ENCODE assay signal across 11 mouse cellular contexts in the genomic region with DNA sequence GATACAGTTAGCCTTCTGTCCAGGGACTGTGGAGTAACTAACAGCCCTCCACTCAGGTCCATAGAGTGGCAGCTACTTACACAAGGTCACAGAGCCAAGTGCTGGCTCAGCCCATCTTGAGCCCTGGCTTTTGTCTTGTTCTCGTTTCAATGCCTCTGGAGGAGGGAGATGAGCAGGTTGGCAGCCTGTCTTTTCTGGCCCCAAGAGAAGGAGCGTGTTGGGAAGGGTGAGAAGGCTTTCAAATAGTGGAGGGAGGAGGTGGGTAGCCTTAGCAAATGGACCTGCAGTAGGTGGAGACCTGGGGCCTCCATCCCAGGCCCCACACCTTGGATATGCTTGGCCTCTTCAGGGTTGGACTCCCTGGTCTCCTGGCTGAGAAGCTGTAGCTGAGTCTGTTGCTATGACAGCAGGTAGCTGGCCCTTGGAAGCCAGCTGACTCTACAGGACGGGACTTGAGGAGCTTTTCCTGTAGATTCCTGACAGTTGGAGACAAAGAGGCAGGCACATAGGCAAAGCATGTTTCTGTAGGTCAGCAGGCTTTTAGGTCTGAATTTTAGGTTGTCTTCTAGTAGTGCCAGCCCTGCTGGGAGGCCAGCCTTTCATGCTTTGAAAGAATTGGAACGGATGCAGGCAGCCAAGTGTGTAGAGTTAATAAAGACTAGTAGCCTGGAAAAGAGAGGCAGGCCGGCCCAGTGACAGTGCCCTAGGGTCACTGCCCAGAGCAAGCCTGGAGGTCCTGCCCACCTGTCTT. TPM values are rescaled to one million over a fixed set of nuclear protein-coding genes. Genes with fewer than 3 reads are reported as not detected.
A peak's percentile ranks its signal among the peaks of the same experiment; 100 is the strongest.
DNase-seq lines count a peak whose midpoint lies in the region; ATAC-seq and TF ChIP-seq lines count a peak whose summit lies in the region.
"Had no signal": no experiment of that assay in that cellular context is flagged by ENCODE, and none has a peak within 500 bp of the region (broad histone marks: within the 10 kb centered on the region; RNA-seq: fewer than 3 reads in every experiment).

No protein-coding gene starts in this region.

- H3K36me3 ChIP-seq in kidney, adult 2 months (ENCODE audit: control insufficient read depth, insufficient read depth, low read length) = no peaks in the 10 kb centered on the region
- H3K36me3 ChIP-seq in midbrain, embryonic 15.5 days (replicated peaks) = peaks cover 40% of the 10 kb centered on the region
- H3K36me3 ChIP-seq in midbrain, postnatal 0 days (ENCODE audit: insufficient read depth, low read length) = peaks cover 63% of the 10 kb centered on the region
- H3K36me3 ChIP-seq: G1E had no signal

- TF ChIP-seq POLR2A in kidney, adult 2 months (IDR thresholded peaks at IDR 0.05; ENCODE audit: low read depth, low read length) = no peak

- no peak overlapping the region for H3K4me2 ChIP-seq in midbrain, embryonic 15.5 days
- H3K4me2 ChIP-seq in midbrain, postnatal 0 days (ENCODE audit: low read depth, low read length, poor library complexity, severe bottlenecking) = no peak overlapping the region
- H3K4me2 ChIP-seq: forebrain, embryonic 15.5 days; midbrain, embryonic 13.5 days had no signal

- H3K9ac ChIP-seq in midbrain, embryonic 15.5 days = no peak overlapping the region
- H3K9ac ChIP-seq in midbrain, postnatal 0 days (replicated peaks; ENCODE audit: low read length, poor library complexity, severe bottlenecking) = no peak overlapping the region
- H3K9ac ChIP-seq: forebrain, embryonic 15.5 days; midbrain, embryonic 13.5 days had no signal

- peak; percentile 29 for DNase-seq in kidney, adult 2 months
- DNase-seq in kidney, adult 18-20 months = no peak
- no peak for DNase-seq in midbrain, postnatal 0 days (ENCODE audit: low spot score)
- DNase-seq in cerebellum, postnatal 14 days = peak; percentile 56 to 77
- no peak for DNase-seq in thymus, postnatal 0 days (ENCODE audit: low spot score)
- DNase-seq: adrenal gland, adult 8-10 months had no signal

- H3K27me3 ChIP-seq in kidney, adult 2 months (replicated peaks; ENCODE audit: control insufficient read depth, insufficient read depth, low read length) = no peaks in the 10 kb centered on the region
- no peaks in the 10 kb centered on the region for H3K27me3 ChIP-seq in midbrain, embryonic 15.5 days (replicated peaks)
- no peaks in the 10 kb centered on the region for H3K27me3 ChIP-seq in midbrain, postnatal 0 days (ENCODE audit: insufficient read depth, low read length)
- H3K27me3 ChIP-seq: forebrain, embryonic 15.5 days; midbrain, embryonic 13.5 days had no signal

- ATAC-seq in midbrain, embryonic 15.5 days (replicated peaks) = no peak
- no peak for ATAC-seq in midbrain, postnatal 0 days (ENCODE audit: low FRiP score)
- no peak for ATAC-seq in erythroblast, adult 5-6 weeks (replicated peaks; ENCODE audit: low FRiP score, poor library complexity, severe bottlenecking)
- ATAC-seq: forebrain, embryonic 15.5 days had no signal

- TF ChIP-seq CTCF in kidney, adult 2 months (conservative IDR thresholded peaks at IDR 0.05; ENCODE audit: insufficient read depth, insufficient read length, low read depth, low read length) = no peak
- TF ChIP-seq CTCF in midbrain, postnatal 0 days (IDR thresholded peaks at IDR 0.05) = no peak

- no peak overlapping the region for H3K27ac ChIP-seq in kidney, adult 2 months (ENCODE audit: insufficient read depth, low read depth, low read length)
- H3K27ac ChIP-seq in midbrain, embryonic 15.5 days = peak overlapping the region; percentile 22; the same call in 1 of the 2 replicates
- H3K27ac ChIP-seq in midbrain, postnatal 0 days (ENCODE audit: low read depth, low read length) = no peak overlapping the region; the same call in 1 of the 2 replicates
- H3K27ac ChIP-seq: forebrain, embryonic 15.5 days; midbrain, embryonic 13.5 days had no signal

- 46% methylated on average over 5 of the region's 5 CpGs for WGBS in kidney, adult 2 months
- 17% methylated on average over 5 of the region's 5 CpGs for WGBS in midbrain, embryonic 15.5 days
- 17% methylated on average over 5 of the region's 5 CpGs for WGBS in midbrain, postnatal 0 days

- no peaks in the 10 kb centered on the region for H3K9me3 ChIP-seq in midbrain, embryonic 15.5 days
- H3K9me3 ChIP-seq in midbrain, postnatal 0 days (ENCODE audit: low read length) = no peaks in the 10 kb centered on the region
- H3K9me3 ChIP-seq: forebrain, embryonic 15.5 days; G1E; midbrain, embryonic 13.5 days had no signal

- no peak overlapping the region for H3K4me3 ChIP-seq in kidney, adult 2 months (ENCODE audit: insufficient read depth, low read depth, low read length)
- H3K4me3 ChIP-seq in midbrain, embryonic 15.5 days = no peak overlapping the region
- no peak overlapping the region for H3K4me3 ChIP-seq in midbrain, postnatal 0 days (ENCODE audit: low read depth, low read length)
- H3K4me3 ChIP-seq: forebrain, embryonic 15.5 days; midbrain, embryonic 13.5 days had no signal

- no peaks in the 10 kb centered on the region for H3K4me1 ChIP-seq in kidney, adult 2 months (ENCODE audit: control insufficient read depth, insufficient read depth, low read length)
- H3K4me1 ChIP-seq in midbrain, embryonic 15.5 days = peaks cover 25% of the 10 kb centered on the region
- H3K4me1 ChIP-seq in midbrain, postnatal 0 days (ENCODE audit: insufficient read depth, low read length) = peaks cover 10% of the 10 kb centered on the region; the same call in 1 of the 2 replicates

RNA-seq across cellular contexts. Expression of a gene that starts 50.4 kb away (rescaled TPM):
- polyA plus RNA-seq in kidney, adult 2 months (2012; rRNA removed) = 25.7 and 29.3 TPM in 2 replicates
- polyA plus RNA-seq in midbrain, embryonic 15.5 days (2015; fragmentation: Nextera tagmentation; extraction: Ambion mirVana) = 46.1 and 47.9 TPM in 2 replicates
- 49.1 and 53.5 TPM in 2 replicates for total RNA-seq in midbrain, postnatal 0 days (2014; rRNA removed)
- 42.0 and 44.5 TPM in 2 replicates for polyA plus RNA-seq in midbrain, postnatal 0 days (2015; fragmentation: Nextera tagmentation; extraction: Ambion mirVana)
- 1.0 and 2.1 TPM in 2 replicates for total RNA-seq in erythroblast, adult 5-6 weeks (2015; ENCODE audit: low replicate concordance)
- total RNA-seq in erythroblast, adult 5-6 weeks (2017; ENCODE audit: low replicate concordance) = 3.5 and 7.2 TPM in 2 replicates
- 27.5 and 29.2 TPM in 2 replicates for polyA plus RNA-seq in thymus, postnatal 0 days (2015; fragmentation: Nextera tagmentation; extraction: Ambion mirVana)

Comparison
In these comparisons a context has a peak if more than half of its experiments do, and no peak if none do; other contexts are left out.
1. DNase-seq: peak in kidney, adult 2 months (single experiment) and cerebellum, postnatal 14 days (2 of 2); none in kidney, adult 18-20 months (single experiment), midbrain, postnatal 0 days (single experiment) and thymus, postnatal 0 days (single experiment).